Mouse (Mus musculus): ENCODE measurements around the gene Kcnn1.

DNA sequence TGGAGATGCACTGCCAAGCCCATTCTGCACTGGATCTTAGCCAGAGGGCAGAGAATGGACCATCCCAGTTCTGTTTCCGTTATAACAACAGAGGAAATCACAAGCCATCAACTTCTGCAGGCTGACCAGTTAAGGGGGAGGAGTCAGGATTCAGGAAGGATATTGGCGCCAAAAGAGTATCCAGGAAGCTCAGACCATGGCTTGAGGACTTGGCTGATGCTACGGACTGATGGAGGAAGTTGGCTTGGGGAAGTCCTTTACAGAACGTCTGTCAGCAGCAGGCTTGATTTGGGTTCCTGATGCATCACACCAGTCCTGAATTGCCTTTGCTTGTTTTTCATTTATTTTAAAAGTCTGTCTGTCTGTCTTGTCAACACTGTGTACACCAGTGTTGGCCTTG, 41.5 kb upstream of the Kcnn1 start:
- TF ChIP-seq MYOG (IDR thresholded peaks at IDR 0.05; ENCODE audit: control insufficient read depth, extremely low read depth, insufficient read length), result no peak
- TF ChIP-seq CTCF (IDR thresholded peaks at IDR 0.05; ENCODE audit: control insufficient read depth, insufficient read depth, insufficient read length), result no peak
- TF ChIP-seq USF1 (IDR thresholded peaks at IDR 0.05; ENCODE audit: low read depth), result no peak
- no peak for TF ChIP-seq MAX (IDR thresholded peaks at IDR 0.05)
- no peak for TF ChIP-seq MYOD1 (IDR thresholded peaks at IDR 0.05; ENCODE audit: control insufficient read depth, insufficient read length, low read depth)
- TF ChIP-seq FOSL1 (IDR thresholded peaks at IDR 0.05; ENCODE audit: insufficient read depth, low read length, poor library complexity, severe bottlenecking), result no peak
